Mouse (Mus musculus) spleen, postnatal 14 days (tissue): ENCODE measurements around the gene Zfp777.

Experiments used
- DNase-seq, 2 experiments: peaks; one replicate each; pipeline ENCODE4 v3.0.0; 2021 to 2022; ENCODE audit warnings: low spot score in 2 of 2

Gene Zfp777

DNA sequence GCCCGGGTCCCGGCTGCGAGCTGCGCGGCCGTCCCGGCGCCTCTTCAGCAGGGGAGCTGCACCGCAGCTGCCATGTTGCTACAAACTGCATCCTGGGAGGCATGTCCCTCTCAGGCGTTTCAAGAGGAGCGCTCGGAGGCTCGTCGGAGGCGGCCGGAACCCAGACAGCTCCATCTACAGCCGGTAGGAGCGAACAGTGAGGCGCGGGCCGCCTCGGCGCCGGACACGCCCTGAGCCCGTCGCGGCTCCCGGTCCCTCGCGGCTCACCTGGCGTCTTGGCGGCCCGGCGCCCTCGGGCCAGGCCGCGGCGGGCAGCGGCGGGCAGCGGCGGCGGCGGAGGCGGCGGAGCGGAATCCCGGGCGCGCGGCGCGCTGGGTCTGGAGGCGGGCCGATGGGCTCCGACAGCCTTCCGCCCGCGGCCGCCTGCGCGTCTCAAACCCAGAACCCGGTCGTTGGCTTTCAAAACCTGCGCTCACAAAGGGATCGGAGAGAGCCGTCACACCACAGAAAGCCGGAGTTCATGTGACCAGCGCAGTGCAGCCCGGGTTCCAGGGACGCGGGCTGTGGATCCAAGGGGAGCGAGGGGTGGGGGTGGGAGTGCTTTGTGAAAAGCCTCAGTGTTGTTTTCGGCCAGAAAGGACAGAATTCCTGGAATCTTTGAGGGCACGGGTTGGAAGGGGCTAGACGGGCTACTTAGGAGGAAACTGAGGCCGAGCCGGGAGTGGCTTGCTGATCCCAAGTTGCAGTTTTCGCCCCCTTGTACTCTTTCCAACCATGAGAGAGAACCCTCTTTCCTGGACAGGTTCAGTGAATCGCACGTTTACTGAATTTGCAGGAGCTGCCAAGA, at the start of gene Zfp777:
Zfp777 (minus strand) TSS at position 486 of the 847 bp plus-strand sequence.
- DNase-seq, result peak; percentile 53 to 69

DNA sequence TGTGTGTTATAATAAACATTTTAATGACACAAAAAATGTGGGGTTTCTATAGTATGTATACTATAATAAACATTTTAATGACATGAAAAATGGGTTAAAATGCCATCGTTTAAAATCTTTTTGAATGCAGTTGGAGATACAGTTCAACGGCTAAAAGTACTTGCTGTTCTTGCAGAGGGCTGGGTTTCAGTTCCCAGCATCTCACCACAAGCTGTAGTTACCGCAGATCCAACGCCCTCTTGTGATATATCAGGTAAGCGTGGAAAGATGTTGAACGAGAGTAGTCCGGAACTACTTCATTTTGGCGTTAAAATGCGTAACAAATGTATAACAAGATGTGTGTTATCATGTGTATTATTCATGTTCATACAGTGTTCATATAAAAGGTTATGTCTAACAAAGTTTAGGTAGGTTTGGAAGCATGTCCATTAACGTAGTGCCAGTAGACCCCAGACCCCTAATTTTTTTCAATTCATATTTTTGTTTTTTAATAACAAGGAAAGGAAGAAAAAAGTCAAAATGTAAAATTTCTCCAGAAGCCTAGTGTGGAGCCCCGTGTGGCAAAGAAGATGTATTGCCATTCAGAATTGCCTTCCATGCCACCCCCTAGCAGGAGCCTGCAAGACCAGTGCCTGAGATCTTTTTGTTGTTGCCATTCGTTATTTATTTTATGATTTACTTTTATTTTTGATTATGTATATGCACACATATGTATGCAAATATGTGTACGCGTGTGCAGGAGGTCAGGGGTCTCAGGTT, 38.4 kb upstream of the Zfp777 start:
- DNase-seq, result no peak

DNA sequence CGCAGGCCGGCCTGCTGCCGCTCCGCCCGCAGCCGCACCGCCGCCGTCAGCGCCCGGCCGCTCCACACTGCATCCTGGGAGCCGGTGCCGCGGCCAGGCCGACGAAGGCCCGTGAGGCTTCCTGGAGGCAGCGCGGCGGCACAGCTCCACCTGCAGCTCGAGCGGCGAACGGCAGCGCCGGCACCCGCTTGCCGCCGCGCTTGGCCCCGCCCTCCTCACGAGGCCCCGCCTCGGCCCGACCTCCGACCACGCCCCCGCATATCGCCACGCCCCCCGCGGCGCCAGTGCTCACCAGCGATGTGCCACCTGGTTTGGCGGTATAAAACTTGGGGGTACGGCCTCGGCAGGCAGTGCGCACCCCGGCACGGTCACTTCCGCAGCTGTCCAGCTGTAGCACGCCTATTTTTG, 37.8 kb upstream of the Zfp777 start, which contains the start of gene Zfp746:
Zfp746 (minus strand) TSS at position 123 of the 408 bp plus-strand sequence.
- DNase-seq, result peak; percentile 93 to 96

DNA sequence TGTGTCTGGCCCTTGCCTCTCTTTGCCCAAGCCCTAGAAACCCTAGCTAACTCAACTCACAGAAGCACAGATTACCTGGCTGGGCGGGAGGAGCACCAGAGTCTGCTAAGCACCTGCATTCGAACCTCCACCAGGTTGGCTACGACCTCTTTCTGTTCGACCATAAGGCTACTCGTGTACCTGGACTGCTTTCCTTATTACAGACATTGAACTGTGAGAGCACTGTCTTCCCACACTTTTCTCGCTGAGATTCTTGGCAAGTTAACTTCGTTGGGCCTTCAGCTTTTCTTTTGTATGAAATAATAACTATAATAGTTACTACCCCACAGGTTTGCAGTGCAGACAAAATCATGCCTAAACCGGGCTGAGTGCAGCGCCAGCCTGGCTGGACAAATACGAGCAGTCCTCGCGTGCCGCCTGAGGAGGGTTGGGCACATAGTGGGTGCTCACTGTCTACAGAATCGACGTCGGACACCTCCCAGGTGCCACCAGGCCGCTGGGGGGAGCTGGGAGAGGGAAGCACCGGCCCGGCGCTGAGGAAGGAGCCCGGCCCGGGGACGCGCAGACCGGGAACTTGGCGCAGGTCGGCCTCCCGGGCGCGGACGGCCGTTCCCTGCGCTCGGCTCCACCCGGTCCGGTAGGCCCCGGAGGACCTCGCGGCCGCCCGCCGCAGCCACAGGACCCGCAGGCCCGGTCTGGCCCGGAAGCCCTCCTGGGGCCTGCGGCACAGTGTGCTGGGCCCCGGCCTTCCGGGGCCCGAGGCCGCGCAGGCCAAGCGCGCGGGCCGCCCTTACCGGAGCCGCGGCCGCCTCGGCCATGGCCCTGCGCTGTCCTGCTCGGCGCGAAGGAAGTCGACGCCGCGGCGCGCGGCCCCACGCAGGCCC, 37.1 kb upstream of the Zfp777 start:
- DNase-seq, result peak; percentile 59 to 64

DNA sequence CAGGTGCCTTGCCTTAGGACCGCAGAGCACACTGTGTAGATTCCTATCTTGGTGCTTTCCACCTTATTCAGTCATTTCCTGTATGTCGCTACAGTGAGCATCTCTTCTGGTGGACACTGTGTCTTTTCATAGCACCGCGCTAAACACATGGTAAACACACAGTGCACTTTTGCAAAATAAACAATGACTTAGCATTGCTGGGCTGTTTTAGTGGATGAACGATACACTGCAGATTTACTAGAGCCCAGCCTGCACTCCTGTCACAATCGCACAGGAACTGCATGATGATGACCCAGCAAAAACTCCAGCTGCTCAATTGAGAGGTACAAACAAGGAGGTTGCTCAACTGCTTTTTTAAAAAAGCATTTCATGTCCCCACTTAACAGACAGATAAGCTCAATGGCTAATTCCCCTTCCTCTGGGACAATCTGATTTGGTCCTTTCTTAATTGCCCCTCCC, 35.1 kb upstream of the Zfp777 start:
- DNase-seq, result no peak

DNA sequence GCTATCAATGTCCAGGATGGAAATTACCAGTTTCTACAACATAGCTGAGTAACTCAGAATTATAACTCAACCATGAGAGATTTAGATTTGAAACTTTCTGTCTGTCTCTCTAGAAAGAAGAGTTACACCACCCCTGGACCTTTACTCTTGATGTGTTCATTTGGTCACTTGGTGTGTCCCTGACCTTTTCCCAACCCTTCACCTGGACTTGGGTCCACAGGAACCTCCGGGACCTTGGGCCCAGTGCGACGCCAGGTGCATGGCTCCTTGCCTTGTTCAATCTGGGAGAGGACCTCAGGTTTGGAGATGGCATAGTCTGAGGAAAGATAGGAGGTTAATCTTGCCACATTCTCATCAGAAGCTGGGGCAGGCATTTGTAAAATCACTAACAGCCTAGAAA, 33.2 kb upstream of the Zfp777 start:
- DNase-seq, result no peak

DNA sequence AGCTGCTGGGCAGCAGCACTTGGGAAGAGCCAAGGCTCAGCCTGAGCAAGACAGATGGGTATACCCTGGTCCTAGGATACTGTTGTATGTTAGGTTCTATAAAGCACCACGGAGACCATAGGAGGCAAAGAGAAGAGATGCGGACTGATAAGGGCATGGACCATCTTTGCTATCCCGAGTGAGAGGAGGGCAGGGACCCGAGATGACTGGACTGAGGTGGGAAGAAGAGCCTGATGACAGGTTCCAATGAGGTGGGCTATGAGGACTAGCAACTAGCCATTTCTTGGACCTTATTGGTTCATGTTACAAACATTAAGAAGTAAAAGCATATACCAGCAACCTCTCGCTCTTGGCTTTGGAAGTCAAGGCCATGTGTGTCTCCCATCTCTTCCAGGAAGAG, 32.3 kb upstream of the Zfp777 start:
- no peak for DNase-seq

DNA sequence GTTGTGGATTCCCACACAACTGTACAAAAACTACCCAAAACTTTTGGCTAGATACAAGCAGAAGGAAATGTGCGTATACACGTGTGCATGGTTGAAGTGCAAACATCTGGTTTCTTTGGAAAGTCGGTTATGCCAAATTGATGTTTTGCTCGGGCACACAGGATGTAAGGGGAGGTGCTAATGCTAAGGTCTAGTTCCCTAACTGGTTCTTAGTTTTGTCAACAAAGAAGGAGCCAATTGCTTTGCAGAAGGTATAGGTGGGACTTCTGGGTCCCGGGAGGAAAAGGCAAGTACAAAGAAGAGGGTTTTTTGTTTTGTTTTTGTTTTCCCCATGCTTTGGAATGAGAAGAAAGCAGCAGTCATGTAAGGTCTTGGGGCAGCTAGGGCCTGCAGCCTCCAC, 24.6 kb upstream of the Zfp777 start:
- DNase-seq, result no peak

DNA sequence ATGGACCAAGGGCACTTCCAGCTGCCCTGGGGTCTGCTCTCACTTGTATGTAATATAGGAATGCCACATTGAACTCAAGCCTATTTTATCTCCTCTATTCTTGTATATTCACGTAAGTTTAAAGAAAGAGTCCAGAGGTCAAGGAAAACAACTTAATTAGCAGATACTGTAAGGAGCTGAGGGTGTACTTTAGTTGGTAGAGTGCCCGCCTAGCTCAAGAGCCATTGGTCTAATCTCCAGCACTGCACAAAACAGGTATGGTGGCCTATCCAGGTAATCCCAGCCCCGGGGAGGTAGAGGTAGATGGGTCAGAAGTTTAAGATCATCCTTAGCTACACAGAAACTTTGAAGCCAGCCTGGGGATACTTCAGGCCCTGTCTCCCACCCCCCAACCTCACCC, 18.8 kb upstream of the Zfp777 start:
- DNase-seq, result no peak

DNA sequence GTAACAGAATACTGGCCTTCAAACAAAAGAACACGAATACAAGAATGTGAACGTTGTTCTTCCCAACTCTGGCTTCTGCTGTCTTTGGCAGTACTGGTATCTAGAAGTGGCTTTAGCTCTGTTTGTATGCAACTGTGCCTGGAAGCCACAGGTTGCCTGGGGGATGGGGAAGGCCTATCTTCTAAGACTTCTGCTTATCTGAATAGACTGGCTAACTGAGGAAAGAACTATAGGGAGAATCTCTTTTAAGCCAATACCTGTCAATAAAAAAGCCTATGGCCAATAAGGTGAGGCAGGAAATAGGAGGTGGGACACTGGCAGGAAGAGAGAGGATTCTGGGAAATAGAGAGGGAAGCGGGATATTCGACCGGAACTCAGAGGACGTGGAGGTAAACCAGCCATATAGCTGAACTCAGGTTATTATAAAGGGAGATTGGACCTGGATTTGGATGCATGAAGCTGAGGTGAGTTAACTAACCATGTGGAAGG, 16.9 kb upstream of the Zfp777 start:
- no peak for DNase-seq

DNA sequence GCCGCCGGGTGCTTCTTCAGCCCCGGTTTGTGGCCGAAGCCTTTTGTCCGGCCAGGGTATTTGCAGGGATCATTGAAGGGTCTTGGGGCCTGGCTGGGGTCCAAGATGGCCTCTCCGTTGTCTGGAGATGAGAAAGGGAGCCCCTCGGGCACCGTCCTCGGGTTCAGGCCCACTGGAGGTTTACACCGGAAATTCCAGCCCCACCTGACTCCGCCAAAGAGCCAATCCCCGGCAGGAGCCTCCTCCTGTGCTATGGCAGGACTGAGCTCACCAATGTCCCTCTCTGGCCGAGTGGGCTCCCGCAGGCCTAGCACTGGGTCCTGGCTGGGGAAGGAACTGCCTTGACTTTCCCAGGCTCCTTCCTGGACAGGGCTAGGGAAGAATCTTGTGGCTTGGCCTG, 15.7 kb upstream of the Zfp777 start:
- no peak for DNase-seq

DNA sequence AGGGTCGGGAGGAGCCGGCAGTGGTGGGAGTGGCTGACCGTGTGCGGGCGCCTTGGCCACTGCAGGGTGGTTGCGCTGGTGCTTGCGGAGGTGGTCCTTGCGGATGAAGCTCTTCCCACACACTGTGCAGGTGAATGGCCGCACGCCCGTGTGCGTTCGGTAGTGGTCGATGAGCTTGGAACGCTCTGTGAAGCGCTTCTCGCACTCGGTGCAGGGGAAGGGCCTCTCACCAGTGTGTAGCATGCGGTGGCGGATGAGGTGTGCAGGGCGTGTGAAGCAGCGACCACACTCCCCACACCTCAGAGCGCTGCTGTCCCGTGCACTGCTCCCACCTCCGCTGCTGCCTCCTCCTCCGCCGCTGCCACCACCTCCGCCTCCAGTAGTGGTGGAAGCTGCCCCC, 15.2 kb upstream of the Zfp777 start:
- no peak for DNase-seq

DNA sequence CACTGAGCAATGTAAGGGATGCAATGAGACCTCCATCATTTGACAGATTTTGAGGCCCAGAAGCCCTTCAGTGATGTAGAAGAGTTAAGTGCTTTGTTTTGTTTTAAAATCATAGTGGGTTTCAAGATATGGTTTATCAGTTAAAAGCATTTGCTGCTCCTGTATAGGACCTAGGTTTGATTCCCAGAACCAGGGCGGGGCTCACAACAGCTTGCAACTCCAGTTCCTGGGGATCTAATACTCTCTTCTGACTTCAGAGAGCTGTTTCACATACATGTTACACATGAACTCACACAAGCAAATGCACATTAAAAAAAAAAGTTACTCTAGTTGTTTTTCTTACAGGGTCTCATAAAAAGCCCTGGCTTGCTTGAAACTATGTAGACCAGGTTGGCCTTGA, 12.2 kb upstream of the Zfp777 start:
- no peak for DNase-seq

DNA sequence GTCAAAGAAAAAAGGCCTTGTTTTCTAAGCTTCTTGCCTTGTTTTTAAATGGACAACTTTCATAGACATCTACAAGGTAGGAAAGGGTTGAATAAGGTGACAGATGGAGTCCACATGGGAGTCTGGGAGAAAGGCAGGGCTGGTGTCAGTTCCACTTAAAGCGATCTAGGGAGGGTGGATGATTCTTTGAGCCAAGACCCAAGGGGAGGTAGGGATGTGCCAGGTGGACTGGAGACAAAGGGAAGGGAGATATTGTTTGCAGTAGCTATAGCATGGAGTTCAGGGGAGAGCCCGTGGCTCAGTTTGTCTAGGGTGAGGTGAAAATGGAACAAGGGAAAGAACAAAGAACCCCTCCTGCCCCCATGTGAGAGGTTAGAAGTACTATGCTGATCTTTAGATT, 11.7 kb upstream of the Zfp777 start:
- no peak for DNase-seq

DNA sequence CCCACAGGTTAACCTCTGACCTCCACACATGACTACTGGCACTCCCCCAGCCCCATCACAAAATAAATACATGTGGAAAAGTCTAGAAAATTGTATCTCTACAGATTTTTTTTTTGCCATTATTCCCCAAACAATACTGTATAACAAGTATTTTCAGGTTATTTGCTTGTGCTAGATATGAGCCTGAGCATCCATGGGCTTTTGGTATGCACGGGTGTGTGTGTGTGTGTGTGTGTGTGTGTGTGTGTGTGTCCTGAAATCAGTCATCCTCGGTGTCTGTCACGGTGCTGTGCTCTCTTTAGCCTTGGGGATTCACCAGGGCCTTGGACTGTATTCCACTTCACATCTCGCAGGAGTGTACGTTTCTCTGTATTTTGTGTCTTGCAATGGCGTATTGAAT, 3.4 kb upstream of the Zfp777 start:
- no peak for DNase-seq

DNA sequence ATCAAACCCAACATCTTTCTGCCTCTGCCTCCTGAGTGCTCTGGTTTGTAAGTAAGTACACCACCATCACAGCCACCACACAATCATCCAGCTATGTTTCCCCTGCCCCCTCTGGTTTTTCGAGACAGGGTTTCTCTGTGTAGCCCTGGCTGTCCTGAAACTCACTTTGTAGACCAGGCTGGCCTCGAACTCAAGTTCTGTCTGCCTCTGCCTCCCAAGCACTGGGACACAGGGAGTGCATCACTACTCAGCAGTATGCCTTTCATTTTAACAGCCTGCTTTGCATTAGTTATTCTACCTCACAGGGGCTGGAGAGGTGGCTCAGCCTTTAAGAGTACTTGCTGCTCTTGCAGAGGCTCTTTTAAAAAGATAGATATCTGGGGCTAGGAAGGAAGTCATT, 3.0 kb upstream of the Zfp777 start:
- DNase-seq, result no peak

DNA sequence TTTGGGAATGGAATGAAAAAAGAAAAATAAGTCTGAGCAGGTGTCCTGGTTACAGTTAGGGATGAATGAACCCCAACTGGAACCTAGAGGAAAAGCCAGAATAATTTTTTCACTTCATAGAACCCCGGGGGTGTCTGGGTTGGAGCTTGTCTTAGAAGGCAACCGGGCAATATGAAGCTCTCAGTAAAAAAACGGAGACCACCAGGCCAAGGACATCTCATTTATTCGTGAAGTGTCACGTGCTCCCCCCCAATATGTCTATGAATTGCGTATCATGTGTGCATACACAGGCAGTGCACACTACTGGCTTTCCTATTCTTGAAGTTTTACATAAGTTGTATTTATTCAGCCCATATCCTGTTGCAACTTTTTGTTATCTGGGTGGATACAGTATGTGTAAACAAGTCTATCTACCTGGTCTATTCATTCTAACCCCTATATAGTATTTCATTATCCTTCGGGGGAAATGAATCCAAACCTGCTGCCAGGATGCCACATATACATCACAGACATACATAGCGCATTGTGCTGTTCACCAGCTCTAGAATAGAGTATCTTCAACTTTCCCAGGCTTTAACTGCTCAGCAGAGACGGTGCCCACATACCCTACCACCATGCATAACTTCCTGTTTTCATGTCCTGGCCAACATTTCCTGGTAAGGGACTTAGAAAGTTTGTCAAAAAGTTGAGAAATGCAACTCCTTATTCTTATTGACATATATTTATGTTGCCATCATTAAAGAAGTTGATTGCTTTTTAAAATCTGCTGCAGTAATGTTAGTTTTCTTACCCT, 758 bp upstream of the Zfp777 start:
- no peak for DNase-seq

DNA sequence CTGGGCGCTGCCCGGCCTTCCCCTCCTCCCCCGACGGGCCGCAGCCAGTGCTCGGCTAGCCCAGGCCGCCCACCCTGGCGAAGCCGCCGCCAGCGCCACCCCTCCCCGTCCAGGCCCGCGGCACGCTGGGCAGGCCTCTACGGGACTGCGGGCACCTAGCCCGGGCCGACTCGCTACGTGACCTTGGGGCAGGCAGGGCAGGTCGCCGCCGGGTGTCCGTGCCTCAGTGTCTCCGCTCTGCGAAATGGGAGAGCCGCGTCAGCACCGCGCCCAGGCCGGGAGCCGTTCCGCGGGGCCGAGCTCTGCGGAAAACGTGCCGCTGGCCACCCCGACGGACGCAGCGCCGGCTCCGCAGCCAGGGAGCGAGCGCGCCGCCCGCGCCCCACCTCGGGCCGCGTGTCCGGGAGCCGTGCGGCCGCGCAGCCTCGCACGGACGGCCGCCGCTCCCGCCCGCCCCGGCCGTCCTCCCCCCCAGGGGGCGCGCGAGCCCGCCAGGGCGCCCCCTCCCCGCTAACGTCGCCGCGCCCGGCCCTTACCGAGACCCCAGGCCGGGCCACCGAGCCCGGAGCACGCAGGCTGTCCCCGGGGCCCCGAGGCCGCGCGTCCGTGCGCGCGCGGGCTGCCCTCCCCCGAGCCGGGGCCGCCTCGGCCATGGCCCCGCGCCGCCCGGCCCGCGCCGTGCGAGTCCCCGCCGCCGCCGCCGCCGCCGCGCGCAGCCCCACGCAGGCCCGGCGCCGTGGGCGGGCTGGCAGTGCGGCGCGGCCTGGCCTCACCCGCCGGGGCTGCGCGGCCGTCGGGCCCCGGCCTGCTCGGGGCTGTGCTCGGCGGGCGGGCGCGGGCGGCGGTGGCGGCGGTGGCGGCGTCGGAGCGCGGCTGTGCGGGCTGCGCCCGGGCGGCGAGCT, 1.0 kb downstream of the Zfp777 start:
- peak in 1 of 2 experiments; percentile 11 for DNase-seq

DNA sequence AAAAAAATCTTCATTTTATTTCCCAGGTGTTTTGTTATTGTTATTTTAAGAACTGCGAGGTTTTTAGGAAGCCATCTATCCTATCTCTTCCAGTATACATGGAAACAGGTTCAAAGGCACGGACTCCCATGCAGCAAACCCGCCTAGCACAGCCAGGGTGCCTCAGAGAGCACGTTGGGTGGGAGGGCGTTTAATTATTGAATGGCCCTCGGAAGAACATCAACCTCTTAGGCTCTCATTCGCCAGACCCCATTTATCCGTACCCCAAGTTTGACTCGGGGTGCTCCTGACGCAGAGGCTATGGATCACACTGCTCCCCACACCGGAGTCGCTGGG, 1.6 kb downstream of the Zfp777 start:
- DNase-seq, result no peak

DNA sequence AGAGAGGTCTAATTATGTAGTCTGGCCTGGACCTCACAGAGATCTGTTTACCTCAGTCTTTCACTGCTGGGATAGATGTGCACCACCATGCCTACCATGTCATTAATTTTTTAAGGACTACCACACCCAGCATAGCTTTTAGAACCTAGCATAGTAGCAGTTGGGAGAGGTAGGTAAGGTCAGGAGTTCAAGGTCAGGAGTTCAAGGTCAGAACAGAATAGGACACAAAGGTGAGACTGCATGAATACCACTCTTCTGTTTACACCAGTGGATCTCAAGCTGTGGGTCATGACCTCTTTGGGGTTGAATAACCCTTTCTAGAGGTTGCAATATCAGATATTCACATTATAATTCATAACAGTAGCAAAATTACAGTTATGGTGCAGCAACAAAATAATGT, 16.1 kb downstream of the Zfp777 start:
- no peak for DNase-seq
